Mouse (Mus musculus) embryonic fibroblast, embryonic 13.5 days (primary cell): ENCODE results near the gene Rftn1.

Experiments used
- CTCF ChIP-seq: IDR thresholded peaks from 2 replicates; pipeline ENCODE4 v1.5.1; 2011; ENCODE audit warnings: mild to moderate bottlenecking, control low read depth, low read length, moderate library complexity, borderline replicate concordance; ENCODE audit not compliant: insufficient read depth
- POLR2A ChIP-seq: IDR thresholded peaks from 2 replicates; pipeline ENCODE4 v1.6.1; 2011; ENCODE audit warnings: low read depth, mild to moderate bottlenecking, control low read depth, low read length, moderate library complexity

DNA sequence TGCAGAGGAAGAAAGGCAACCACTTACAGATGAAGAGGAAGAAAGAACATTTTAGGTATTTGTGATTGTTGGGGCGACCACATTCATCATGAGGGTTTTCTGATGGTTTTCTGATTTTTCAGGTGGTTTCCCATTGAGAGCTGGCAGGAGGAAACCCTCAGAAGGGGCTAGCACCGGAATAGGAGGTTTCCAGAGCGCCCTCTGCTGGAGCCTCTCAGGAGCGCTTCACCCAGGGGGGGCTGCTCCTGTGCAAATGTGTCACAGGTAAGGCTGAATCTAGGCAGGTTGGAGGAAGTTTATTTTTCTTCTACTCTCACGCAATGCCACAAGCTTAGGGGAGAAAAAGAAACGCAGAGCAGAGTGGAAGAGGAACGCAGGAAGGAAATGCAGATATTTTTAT is 225.4 kb downstream of the Rftn1 start:
- TF ChIP-seq CTCF (no peak), POLR2A (no peak)
